Mouse (Mus musculus) kidney, adult 2 months (tissue): ENCODE results near the gene Hoxa11.

Experiments used
- CTCF ChIP-seq: fragments of 200-500 bp; conservative IDR thresholded peaks from 2 replicates; pipeline ENCODE4 v1.5.1; 2011; ENCODE audit warnings: low read depth, mild to moderate bottlenecking, control low read depth, low read length, moderate library complexity, mixed read lengths; ENCODE audit not compliant: insufficient read depth, insufficient read length
- POLR2A ChIP-seq: fragments of 200-500 bp; IDR thresholded peaks from one replicate; pipeline ENCODE4 v1.6.1; 2011; ENCODE audit warnings: low read depth, low read length, control low read depth

DNA sequence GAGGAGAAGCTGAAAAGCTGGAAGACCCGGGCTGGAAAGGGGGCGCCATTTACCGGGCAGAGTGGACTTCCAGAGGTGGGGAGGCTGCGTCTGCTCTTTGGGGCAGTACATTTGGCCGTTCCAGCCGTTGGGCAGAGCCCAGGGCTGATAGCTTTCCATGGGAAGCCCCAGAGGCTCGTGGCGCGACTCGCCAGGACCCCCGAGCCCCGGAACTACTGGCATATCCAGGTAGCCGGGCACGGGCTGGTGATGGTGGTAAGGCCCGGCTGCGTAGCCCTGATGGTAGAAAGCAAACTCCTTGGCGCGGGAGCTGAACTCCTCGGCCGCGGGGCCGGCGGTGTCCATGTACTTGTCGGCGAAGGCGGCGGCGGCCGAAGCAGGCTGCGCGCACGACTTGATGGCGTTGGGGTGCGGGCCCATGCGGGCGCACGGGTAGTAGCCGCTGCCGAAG, 14.2 kb upstream of the Hoxa11 start:
- no peak for TF ChIP-seq CTCF
- no peak for TF ChIP-seq POLR2A
